In the genomic region with DNA sequence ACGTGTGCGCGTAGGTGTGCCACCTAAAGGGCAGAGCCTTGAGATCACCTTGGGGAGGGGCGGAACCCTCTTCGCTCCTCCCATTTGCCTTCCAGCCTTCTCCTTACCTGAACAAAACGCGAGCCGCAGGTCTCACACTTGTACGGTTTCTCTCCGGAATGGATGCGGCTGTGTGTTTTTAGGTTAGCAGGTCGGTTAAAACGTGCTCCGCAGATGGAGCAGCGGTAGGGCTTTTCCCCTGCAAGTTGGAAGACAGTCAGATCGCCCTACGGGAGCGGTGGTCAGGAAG, we compare ENCODE assay signal across 8 mouse cellular contexts. TPM values are rescaled to one million over a fixed set of nuclear protein-coding genes. Genes with fewer than 3 reads are reported as not detected.
DNase-seq lines count a peak whose midpoint lies in the region; ATAC-seq lines count a peak whose summit lies in the region.

No protein-coding gene starts in this region.

- H3K9ac ChIP-seq in forebrain, embryonic 12.5 days = peak overlapping the region; percentile 18
- no peak overlapping the region for H3K9ac ChIP-seq in neural tube, embryonic 11.5 days (ENCODE audit: low read length)

- H3K4me1 ChIP-seq in forebrain, embryonic 12.5 days = peaks cover 46% of the 10 kb centered on the region
- H3K4me1 ChIP-seq in limb, embryonic 10.5 days = peaks cover 54% of the 10 kb centered on the region
- H3K4me1 ChIP-seq in neural tube, embryonic 11.5 days (ENCODE audit: control insufficient read depth, insufficient read depth, low read length) = peaks cover 9% of the 10 kb centered on the region; the same call in 1 of the 2 replicates

- WGBS in forebrain, embryonic 12.5 days = 5% methylated on average over 18 of the region's 18 CpGs
- WGBS in limb, embryonic 10.5 days = 5% methylated on average over 18 of the region's 18 CpGs
- 6% methylated on average over 18 of the region's 18 CpGs for WGBS in neural tube, embryonic 11.5 days

- H3K27me3 ChIP-seq in forebrain, embryonic 12.5 days = peaks cover 82% of the 10 kb centered on the region
- peaks cover 83% of the 10 kb centered on the region for H3K27me3 ChIP-seq in limb, embryonic 10.5 days (ENCODE audit: low read depth, poor library complexity, severe bottlenecking)
- H3K27me3 ChIP-seq in neural tube, embryonic 11.5 days (ENCODE audit: control insufficient read depth, insufficient read depth, low read length) = peaks cover 55% of the 10 kb centered on the region

- peak; percentile 59 for DNase-seq in kidney, adult 18-20 months
- DNase-seq in kidney, adult 11 months = no peak
- peak; percentile 49 for DNase-seq in limb, embryonic 10.5 days (ENCODE audit: low spot score)
- DNase-seq in neural tube, embryonic 11.5 days (ENCODE audit: low spot score) = no peak
- no peak for DNase-seq in spleen, postnatal 14 days (ENCODE audit: low spot score in 2 of 2)
- DNase-seq in right cerebral cortex, postnatal 4 days = no peak
- no peak for DNase-seq in Muller cell, postnatal 12 days (ENCODE audit: inconsistent ontology term)

- no peaks in the 10 kb centered on the region for H3K36me3 ChIP-seq in forebrain, embryonic 12.5 days (replicated peaks)
- no peaks in the 10 kb centered on the region for H3K36me3 ChIP-seq in limb, embryonic 10.5 days
- H3K36me3 ChIP-seq in neural tube, embryonic 11.5 days (ENCODE audit: control insufficient read depth, insufficient read depth, low read length) = no peaks in the 10 kb centered on the region

- H3K4me2 ChIP-seq in forebrain, embryonic 12.5 days = peak overlapping the region; percentile 42
- H3K4me2 ChIP-seq in neural tube, embryonic 11.5 days (ENCODE audit: low read depth) = peak overlapping the region; percentile 20

- H3K27ac ChIP-seq in forebrain, embryonic 12.5 days = no peak overlapping the region
- H3K27ac ChIP-seq in limb, embryonic 10.5 days = peak overlapping the region; percentile 28; the same call in 1 of the 2 replicates
- no peak overlapping the region for H3K27ac ChIP-seq in neural tube, embryonic 11.5 days (ENCODE audit: low read depth, low read length)

- ATAC-seq in forebrain, embryonic 12.5 days (ENCODE audit: low FRiP score) = no peak
- ATAC-seq in neural tube, embryonic 11.5 days (ENCODE audit: insufficient read depth, low FRiP score, low TSS enrichment) = no peak

- peak overlapping the region; percentile 15 for H3K4me3 ChIP-seq in forebrain, embryonic 12.5 days (replicated peaks)
- peak overlapping the region; percentile 46 for H3K4me3 ChIP-seq in limb, embryonic 10.5 days
- H3K4me3 ChIP-seq in neural tube, embryonic 11.5 days (ENCODE audit: low read depth, low read length) = peak overlapping the region; percentile 15; the same call in 1 of the 2 replicates

- H3K9me3 ChIP-seq in forebrain, embryonic 12.5 days = no peaks in the 10 kb centered on the region
- no peaks in the 10 kb centered on the region for H3K9me3 ChIP-seq in limb, embryonic 10.5 days (replicated peaks)
- H3K9me3 ChIP-seq in neural tube, embryonic 11.5 days (ENCODE audit: control insufficient read depth, low read length) = no peaks in the 10 kb centered on the region

RNA-seq across cellular contexts. Expression of a gene that starts 3.1 kb away (rescaled TPM):
- polyA plus RNA-seq in forebrain, embryonic 12.5 days (2016; fragmentation: Nextera tagmentation; extraction: Ambion mirVana) = 5.7 and 5.9 TPM in 2 replicates
- polyA plus RNA-seq in limb, embryonic 10.5 days (2016; fragmentation: Nextera tagmentation; extraction: Ambion mirVana) = 5.6 and 7.5 TPM in 2 replicates
- polyA plus RNA-seq in neural tube, embryonic 11.5 days (2014; fragmentation: Nextera tagmentation; extraction: Ambion mirVana) = 6.2 and 7.4 TPM in 2 replicates

RNA-seq across cellular contexts. Expression of a gene that starts 5.7 kb away (rescaled TPM):
- polyA plus RNA-seq in forebrain, embryonic 12.5 days (2016; fragmentation: Nextera tagmentation; extraction: Ambion mirVana) = 14.3 and 14.4 TPM in 2 replicates
- 11.6 and 16.3 TPM in 2 replicates for polyA plus RNA-seq in limb, embryonic 10.5 days (2016; fragmentation: Nextera tagmentation; extraction: Ambion mirVana)
- polyA plus RNA-seq in neural tube, embryonic 11.5 days (2014; fragmentation: Nextera tagmentation; extraction: Ambion mirVana) = 14.3 and 16.9 TPM in 2 replicates

RNA-seq across cellular contexts. Expression of a gene that starts 11.2 kb away (rescaled TPM):
- polyA plus RNA-seq in forebrain, embryonic 12.5 days (2016; fragmentation: Nextera tagmentation; extraction: Ambion mirVana) = 203 and 215 TPM in 2 replicates
- polyA plus RNA-seq in limb, embryonic 10.5 days (2016; fragmentation: Nextera tagmentation; extraction: Ambion mirVana) = 220 and 235 TPM in 2 replicates
- 183 and 204 TPM in 2 replicates for polyA plus RNA-seq in neural tube, embryonic 11.5 days (2014; fragmentation: Nextera tagmentation; extraction: Ambion mirVana)

RNA-seq across cellular contexts. Expression of a gene that starts 13.1 kb away (rescaled TPM):
- 9.4 and 11.2 TPM in 2 replicates for polyA plus RNA-seq in forebrain, embryonic 12.5 days (2016; fragmentation: Nextera tagmentation; extraction: Ambion mirVana)
- 9.7 TPM in 2 replicates for polyA plus RNA-seq in limb, embryonic 10.5 days (2016; fragmentation: Nextera tagmentation; extraction: Ambion mirVana)
- polyA plus RNA-seq in neural tube, embryonic 11.5 days (2014; fragmentation: Nextera tagmentation; extraction: Ambion mirVana) = 10.8 and 11.5 TPM in 2 replicates

RNA-seq across cellular contexts. Expression of a gene that starts 13.1 kb away (rescaled TPM):
- 151 and 152 TPM in 2 replicates for polyA plus RNA-seq in forebrain, embryonic 12.5 days (2016; fragmentation: Nextera tagmentation; extraction: Ambion mirVana)
- polyA plus RNA-seq in limb, embryonic 10.5 days (2016; fragmentation: Nextera tagmentation; extraction: Ambion mirVana) = 84.7 and 93.5 TPM in 2 replicates
- 151 and 160 TPM in 2 replicates for polyA plus RNA-seq in neural tube, embryonic 11.5 days (2014; fragmentation: Nextera tagmentation; extraction: Ambion mirVana)

Comparison
In these comparisons a context has a peak if more than half of its experiments do, and no peak if none do; other contexts are left out.
1. DNase-seq: peak in kidney, adult 18-20 months (single experiment) and limb, embryonic 10.5 days (single experiment); none in kidney, adult 11 months (single experiment), neural tube, embryonic 11.5 days (single experiment), spleen, postnatal 14 days (0 of 2), right cerebral cortex, postnatal 4 days (single experiment) and Muller cell, postnatal 12 days (single experiment).
2. Peak in every context shown above with its lines, with median percentiles within 50 percentile points of each other: H3K4me3 ChIP-seq.